Mouse (Mus musculus) small intestine, adult 2 months (tissue): ENCODE data around the gene Wdr44.
"Not testable (repeated sequence)": the region's sequence is repeated elsewhere in the genome, so short reads cannot be mapped to it uniquely, and the experiment has no call there.

Experiments
- CTCF ChIP-seq: fragments of 200-500 bp; IDR thresholded peaks from 2 replicates; pipeline ENCODE4 v1.5.1; 2012; ENCODE audit warnings: low read depth, mild to moderate bottlenecking, control low read depth, inconsistent platforms, low read length, moderate library complexity, mixed read lengths; ENCODE audit not compliant: insufficient replicate concordance, insufficient read length; ENCODE audit errors: extremely low read depth
- POLR2A ChIP-seq: fragments of 200-500 bp; IDR thresholded peaks from 2 replicates; pipeline ENCODE4 v1.6.1; 2012; ENCODE audit warnings: low read depth, mild to moderate bottlenecking, control low read depth, inconsistent platforms, low read length, moderate library complexity

GRCm38 (mm10) chrX:23822885-23823284 is 130.0 kb downstream of the Wdr44 start:
- not testable (repeated sequence) for TF ChIP-seq CTCF, POLR2A
